Mouse (Mus musculus) right cerebral cortex, postnatal 14 days (tissue): ENCODE data around the gene Kcnrg.
"Not testable (repeated sequence)": the region's sequence is repeated elsewhere in the genome, so short reads cannot be mapped to it uniquely, and the experiment has no call there.

Experiments
- DNase-seq: peaks from one replicate; pipeline ENCODE4 v3.0.0; 2022

The Kcnrg gene

GRCm38 (mm10) chr14:61607157-61607556 is at the start of gene Kcnrg:
Gene Kcnrg, plus strand, starts transcription at chr14:61607457.
- no peak for DNase-seq

GRCm38 (mm10) chr14:61558901-61559300 is 48.4 kb upstream of the Kcnrg start:
- no peak for DNase-seq

- no peak for DNase-seq
Observed at GRCm38 (mm10) chr14:61559856-61560255, 47.4 kb upstream of the Kcnrg start.

GRCm38 (mm10) chr14:61566211-61566610 is 41.0 kb upstream of the Kcnrg start:
- not testable (repeated sequence) for DNase-seq

GRCm38 (mm10) chr14:61569344-61569743 is 37.9 kb upstream of the Kcnrg start:
- DNase-seq: no peak

- peak; percentile 97 for DNase-seq
Observed at GRCm38 (mm10) chr14:61571366-61571765, 35.9 kb upstream of the Kcnrg start.

- no peak for DNase-seq
Observed at GRCm38 (mm10) chr14:61572131-61572530, 35.1 kb upstream of the Kcnrg start.

- DNase-seq: no peak
Observed at GRCm38 (mm10) chr14:61575066-61575465, 32.2 kb upstream of the Kcnrg start.

GRCm38 (mm10) chr14:61575941-61576340 is 31.3 kb upstream of the Kcnrg start:
- no peak for DNase-seq

- DNase-seq: no peak
Observed at GRCm38 (mm10) chr14:61589288-61590065, 17.8 kb upstream of the Kcnrg start.

GRCm38 (mm10) chr14:61596719-61597426 is 10.4 kb upstream of the Kcnrg start:
- no peak for DNase-seq

GRCm38 (mm10) chr14:61597968-61598367 is 9.3 kb upstream of the Kcnrg start, which contains the start of gene Trim13:
Gene Trim13, plus strand, starts transcription at chr14:61598247.
- no peak for DNase-seq

- peak; percentile 87 for DNase-seq
Observed at GRCm38 (mm10) chr14:61599057-61599806, 8.0 kb upstream of the Kcnrg start.

- DNase-seq: no peak
Observed at GRCm38 (mm10) chr14:61601348-61601747, 5.9 kb upstream of the Kcnrg start.

GRCm38 (mm10) chr14:61603069-61603755 is 4.0 kb upstream of the Kcnrg start:
- DNase-seq: no peak

GRCm38 (mm10) chr14:61604081-61604480 is 3.2 kb upstream of the Kcnrg start:
- DNase-seq: no peak

GRCm38 (mm10) chr14:61606088-61606487 is 1.2 kb upstream of the Kcnrg start:
- not testable (repeated sequence) for DNase-seq

- DNase-seq: no peak
Observed at GRCm38 (mm10) chr14:61611766-61612165, 4.5 kb downstream of the Kcnrg start.

- DNase-seq: no peak
Observed at GRCm38 (mm10) chr14:61613319-61613718, 6.1 kb downstream of the Kcnrg start.

GRCm38 (mm10) chr14:61620371-61620770 is 13.1 kb downstream of the Kcnrg start:
- no peak for DNase-seq

GRCm38 (mm10) chr14:61635969-61636368 is 28.7 kb downstream of the Kcnrg start:
- no peak for DNase-seq

- DNase-seq: no peak
Observed at GRCm38 (mm10) chr14:61642668-61643067, 35.4 kb downstream of the Kcnrg start.

GRCm38 (mm10) chr14:61645547-61645946 is 38.3 kb downstream of the Kcnrg start:
- DNase-seq: no peak
